Mouse (Mus musculus): ENCODE measurements around the gene Pick1.

The Pick1 gene

DNA sequence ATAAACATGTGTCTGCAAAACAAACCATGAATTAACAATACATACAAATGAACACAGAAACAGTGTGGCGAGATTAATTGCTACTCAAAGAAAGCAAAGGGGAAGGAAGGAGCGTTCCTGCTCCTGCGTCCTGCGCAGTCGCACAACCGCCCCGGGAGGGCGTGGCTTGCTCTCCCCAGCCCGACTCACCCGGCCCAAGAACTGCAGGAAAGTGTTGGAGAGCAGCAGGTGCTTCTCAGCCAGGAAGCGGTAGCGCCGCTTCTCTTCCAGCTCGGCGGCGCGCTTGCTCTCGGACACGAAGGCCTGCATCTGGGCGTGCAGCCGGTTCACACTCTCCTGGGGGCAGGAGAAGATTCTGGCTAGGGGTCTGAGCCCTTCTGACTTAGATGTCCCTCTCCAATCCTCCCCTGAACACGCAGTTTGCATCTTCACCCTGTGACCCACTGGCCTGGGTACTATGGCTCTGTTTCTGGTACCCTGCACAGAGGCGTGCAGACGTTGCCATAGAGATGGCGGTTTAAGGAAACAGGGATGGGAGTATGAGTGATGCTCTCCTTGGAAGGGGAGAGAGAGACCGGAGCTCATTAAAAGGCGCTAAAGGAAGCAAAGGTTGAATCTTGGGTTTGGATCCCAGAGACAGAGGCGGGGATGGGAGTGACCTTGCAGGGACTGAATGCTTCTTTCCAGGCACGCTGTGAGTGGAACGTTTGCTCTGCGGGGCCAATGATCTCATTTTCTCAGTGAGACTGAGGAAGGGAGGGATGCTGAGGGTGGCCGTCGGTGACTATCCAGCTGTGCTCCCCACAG, 41.5 kb downstream of the Pick1 start:
- peak; percentile 84 for DNase-seq (ENCODE audit: inconsistent ontology term)

DNA sequence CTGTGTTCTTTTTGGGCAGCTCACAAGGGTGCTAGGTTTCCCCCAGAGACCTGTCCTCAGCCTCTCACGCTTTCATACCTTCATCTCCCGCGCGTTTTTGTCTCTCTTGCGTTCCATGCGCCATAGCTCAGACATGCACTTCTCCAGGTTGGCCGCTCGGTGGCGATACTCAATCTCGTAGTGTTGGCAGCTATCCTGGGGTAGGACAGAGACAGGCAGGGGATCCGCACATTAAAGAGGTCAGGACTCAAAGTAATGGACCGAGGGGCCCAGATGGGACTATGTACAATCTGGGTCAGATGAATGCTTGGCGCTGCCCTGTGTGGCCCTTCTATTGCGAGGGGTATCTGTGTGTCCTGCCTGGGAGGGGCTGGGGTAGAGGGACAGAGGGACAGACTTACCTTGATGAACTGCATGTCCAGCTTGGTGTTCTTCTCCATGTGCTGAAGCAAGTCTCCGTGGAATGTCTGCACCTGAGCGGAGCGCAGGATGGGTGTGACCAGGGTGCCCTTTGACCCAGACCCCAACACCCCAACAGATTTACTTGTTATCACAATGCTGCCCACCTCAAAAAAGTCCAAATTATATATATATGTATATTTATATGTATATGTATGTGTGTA, 42.3 kb downstream of the Pick1 start:
- DNase-seq (ENCODE audit: inconsistent ontology term): peak; percentile 52

GRCm38 (mm10) chr15:79273020-79273419, 44.0 kb downstream of the Pick1 start:
- DNase-seq (ENCODE audit: inconsistent ontology term): no peak

- DNase-seq (ENCODE audit: inconsistent ontology term): no peak
These were observed 48.8 kb downstream of the Pick1 start for GRCm38 (mm10) chr15:79277728-79278127.

- no peak for DNase-seq (ENCODE audit: inconsistent ontology term)
These were observed 51.2 kb downstream of the Pick1 start for GRCm38 (mm10) chr15:79280209-79280608.

- peak; percentile 14 for DNase-seq (ENCODE audit: inconsistent ontology term)
These were observed 51.9 kb downstream of the Pick1 start for GRCm38 (mm10) chr15:79280850-79281249.

DNA sequence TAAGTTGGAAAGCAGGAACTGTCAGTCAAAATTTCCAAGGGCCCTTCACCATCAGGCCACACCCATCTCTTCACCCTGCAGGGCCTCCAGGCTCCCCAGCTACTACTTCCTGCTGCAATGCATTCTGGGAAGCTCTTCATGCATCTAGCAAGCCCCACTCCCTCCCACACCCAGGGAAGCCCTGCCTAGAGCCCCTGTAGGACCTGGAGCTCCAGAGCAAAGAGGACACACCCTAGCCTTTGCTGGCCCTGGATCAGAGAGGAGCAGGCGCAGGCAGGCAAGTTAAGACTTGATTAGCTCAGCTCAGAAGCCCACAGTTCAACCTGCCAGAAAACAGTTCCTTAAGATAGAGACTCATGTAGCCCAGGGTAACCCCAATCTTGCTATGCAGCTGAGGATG, 52.4 kb downstream of the Pick1 start:
- DNase-seq (ENCODE audit: inconsistent ontology term): no peak

- DNase-seq (ENCODE audit: inconsistent ontology term): no peak
These were observed 53.5 kb downstream of the Pick1 start for GRCm38 (mm10) chr15:79282434-79282833.

DNA sequence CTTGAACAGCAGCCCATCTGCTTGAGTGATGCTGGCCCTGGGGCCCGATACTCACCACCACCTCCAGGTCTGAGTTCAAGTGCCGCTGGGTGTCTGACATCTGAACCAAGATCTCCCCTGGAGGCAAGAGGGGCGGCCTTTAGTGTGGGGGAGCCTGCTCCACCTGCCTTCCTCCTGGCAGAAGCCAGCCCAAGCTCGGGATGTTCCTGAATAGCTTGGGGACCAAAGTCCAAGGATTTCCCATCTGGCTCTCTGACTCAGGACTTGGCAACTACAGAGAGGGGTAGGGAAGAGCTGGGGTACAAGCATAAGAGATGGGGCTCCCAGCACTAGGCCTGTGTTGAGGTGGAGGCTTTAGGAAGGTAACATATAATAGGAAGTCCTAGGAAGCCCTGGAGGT, 54.4 kb downstream of the Pick1 start:
- DNase-seq (ENCODE audit: inconsistent ontology term): no peak

DNA sequence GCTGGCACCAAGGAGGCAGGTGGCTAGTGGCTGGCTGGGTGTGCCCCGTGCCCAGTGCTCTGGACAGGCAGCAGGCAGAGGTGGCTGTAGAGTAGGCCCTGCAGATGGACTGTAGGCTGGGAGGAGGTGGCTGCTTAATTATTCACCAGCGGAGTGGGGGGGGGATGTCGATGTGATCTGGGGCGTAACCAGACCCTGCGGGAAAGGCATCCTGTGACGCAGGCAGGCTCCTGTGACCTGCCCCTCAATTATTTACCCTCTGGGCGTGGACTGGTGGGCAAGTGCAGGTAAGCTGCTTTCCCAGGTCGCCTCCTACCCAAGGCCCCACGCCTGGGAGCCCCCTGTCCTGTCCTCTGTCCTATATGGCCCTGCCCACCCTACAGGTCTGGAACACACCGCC, 56.4 kb downstream of the Pick1 start, which contains the start of gene Baiap2l2:
Gene Baiap2l2, minus strand, starts transcription at position 139 of the 400 bp plus-strand sequence.
- DNase-seq (ENCODE audit: inconsistent ontology term): no peak

GRCm38 (mm10) chr15:79286141-79286540, 57.2 kb downstream of the Pick1 start:
- no peak for DNase-seq (ENCODE audit: inconsistent ontology term)

DNA sequence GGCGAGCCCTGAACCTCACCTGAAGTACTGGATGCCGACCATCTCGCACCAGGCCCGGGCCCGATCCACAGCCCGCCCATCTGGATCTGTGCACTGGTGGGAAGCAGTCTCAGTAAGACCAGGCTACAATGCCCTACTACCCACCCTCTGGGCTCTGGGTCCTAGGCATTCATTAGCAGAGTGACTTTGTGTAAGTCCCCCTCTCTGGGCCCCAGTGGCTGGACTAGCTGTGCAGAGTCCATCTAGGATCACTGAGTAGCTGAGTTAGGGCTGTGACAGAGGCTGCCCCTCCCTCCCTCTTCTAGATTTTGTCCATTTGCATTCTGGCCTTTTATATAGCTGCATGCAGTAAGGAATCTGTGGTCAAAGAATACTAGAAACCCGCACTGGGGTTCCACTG, 58.1 kb downstream of the Pick1 start:
- no peak for DNase-seq (ENCODE audit: inconsistent ontology term)

- DNase-seq (ENCODE audit: inconsistent ontology term): no peak
These were observed 59.4 kb downstream of the Pick1 start for GRCm38 (mm10) chr15:79288387-79288786.

DNA sequence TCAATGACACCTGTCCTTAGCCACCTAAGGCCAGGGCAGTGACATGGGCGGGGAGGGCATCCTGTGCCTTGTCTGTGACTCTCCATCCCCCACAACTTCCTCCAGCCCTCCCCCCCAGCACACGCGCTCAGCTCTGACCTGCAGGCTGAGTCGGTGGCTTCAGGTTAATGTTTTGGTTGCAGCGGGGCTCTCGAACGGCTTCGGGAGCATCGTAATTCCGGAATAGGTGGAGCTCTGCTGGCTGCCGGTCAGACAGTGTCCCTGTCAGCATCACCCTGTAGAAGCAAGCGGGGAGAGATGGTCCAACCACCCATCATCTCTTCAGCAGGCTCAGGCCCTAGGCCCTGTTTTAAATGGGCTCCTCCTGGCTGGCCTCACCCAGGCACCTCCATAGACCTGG, 60.5 kb downstream of the Pick1 start:
- DNase-seq (ENCODE audit: inconsistent ontology term): no peak

DNA sequence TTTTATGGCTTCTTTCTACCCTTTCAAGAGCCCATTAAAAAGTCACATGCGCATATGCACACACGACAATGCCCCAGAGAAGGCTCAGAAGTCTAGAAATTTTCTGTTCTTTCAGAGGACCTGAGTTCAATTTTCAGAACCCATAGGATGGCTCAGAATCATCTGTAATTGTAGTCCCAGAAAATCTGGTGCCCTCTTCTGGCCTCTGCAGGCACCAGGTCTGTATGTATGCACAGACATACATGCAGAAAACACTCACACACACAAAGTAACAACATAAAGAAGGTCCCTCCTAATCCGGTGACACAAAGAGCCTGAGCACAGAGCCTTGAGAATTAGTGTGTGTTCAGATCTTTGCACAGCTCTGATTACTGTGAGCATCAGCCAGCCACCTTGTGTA, 61.4 kb downstream of the Pick1 start:
- DNase-seq (ENCODE audit: inconsistent ontology term): no peak

- no peak for DNase-seq (ENCODE audit: inconsistent ontology term)
These were observed 63.8 kb downstream of the Pick1 start for GRCm38 (mm10) chr15:79292779-79293178.

- no peak for DNase-seq (ENCODE audit: inconsistent ontology term)
These were observed 69.6 kb downstream of the Pick1 start for GRCm38 (mm10) chr15:79298553-79298952.

Measured in Muller cell, postnatal 12 days (primary cell).